Mouse (Mus musculus): ENCODE results near the gene Irf3. TPM values are rescaled to one million over a fixed set of nuclear protein-coding genes. Genes with fewer than 3 reads are reported as not detected.

Irf3 gene
- polyA plus RNA-seq, 2 experiments: 92.7 to 168 TPM

GRCm38 (mm10) chr7:44954091-44954885 lies 43.2 kb upstream of the Irf3 start:
- WGBS: 83% methylated on average over 12 of the region's 12 CpGs
- ATAC-seq (ENCODE audit: low FRiP score, low read depth) (no peak), DNase-seq (ENCODE audit: low spot score) (no peak)
- H3K9ac ChIP-seq (ENCODE audit: low read depth, low read length, severe bottlenecking): no peak overlapping the region
- no peak for TF ChIP-seq POLR2A (IDR thresholded peaks at IDR 0.05; ENCODE audit: borderline replicate concordance, extremely low read depth, insufficient read depth, insufficient read length)
- H3K27ac ChIP-seq (replicated peaks; ENCODE audit: low read depth, low read length): no peak overlapping the region
- peaks cover 4% of the 10 kb centered on the region; the same call in 1 of the 2 replicates for H3K36me3 ChIP-seq (ENCODE audit: control insufficient read depth, insufficient read depth, low read length)
- H3K9me3 ChIP-seq (ENCODE audit: control insufficient read depth, low read length): no peaks in the 10 kb centered on the region
- H3K27me3 ChIP-seq (ENCODE audit: control insufficient read depth, insufficient read depth, low read length): peaks cover 17% of the 10 kb centered on the region; the same call in 1 of the 2 replicates
- H3K4me1 ChIP-seq (ENCODE audit: control insufficient read depth, insufficient read depth, low read length): peaks cover 4% of the 10 kb centered on the region
- no peak overlapping the region for H3K4me2 ChIP-seq (replicated peaks; ENCODE audit: low read depth, low read length, severe bottlenecking)
- H3K4me3 ChIP-seq (replicated peaks; ENCODE audit: low read length): no peak overlapping the region

- H3K4me1 ChIP-seq (ENCODE audit: control insufficient read depth, insufficient read depth, low read length): peaks cover 4% of the 10 kb centered on the region
- no peak overlapping the region for H3K4me3 ChIP-seq (replicated peaks; ENCODE audit: low read length)
- no peak for ATAC-seq (ENCODE audit: low FRiP score, low read depth)
- peaks cover 12% of the 10 kb centered on the region; the same call in 1 of the 2 replicates for H3K27me3 ChIP-seq (ENCODE audit: control insufficient read depth, insufficient read depth, low read length)
- no peak for DNase-seq (ENCODE audit: low spot score)
- no peak for TF ChIP-seq POLR2A (IDR thresholded peaks at IDR 0.05; ENCODE audit: borderline replicate concordance, extremely low read depth, insufficient read depth, insufficient read length)
- WGBS: 55% methylated on average over 5 of the region's 5 CpGs
- no peak overlapping the region for H3K4me2 ChIP-seq (replicated peaks; ENCODE audit: low read depth, low read length, severe bottlenecking)
- no peaks in the 10 kb centered on the region for H3K9me3 ChIP-seq (ENCODE audit: control insufficient read depth, low read length)
- H3K9ac ChIP-seq (ENCODE audit: low read depth, low read length, severe bottlenecking): no peak overlapping the region
- H3K27ac ChIP-seq (replicated peaks; ENCODE audit: low read depth, low read length): no peak overlapping the region
- peaks cover 8% of the 10 kb centered on the region; the same call in 1 of the 2 replicates for H3K36me3 ChIP-seq (ENCODE audit: control insufficient read depth, insufficient read depth, low read length)
Observed at GRCm38 (mm10) chr7:44955628-44956027, 41.8 kb upstream of the Irf3 start.

GRCm38 (mm10) chr7:44956266-44956665 lies 41.2 kb upstream of the Irf3 start:
- WGBS: 48% methylated on average over 6 of the region's 6 CpGs
- Histone ChIP-seq H3K4me2 (replicated peaks; ENCODE audit: low read depth, low read length, severe bottlenecking) (no peak overlapping the region), H3K27ac (replicated peaks; ENCODE audit: low read depth, low read length) (no peak overlapping the region), H3K27me3 (ENCODE audit: control insufficient read depth, insufficient read depth, low read length) (peaks cover 5% of the 10 kb centered on the region; the same call in 1 of the 2 replicates), H3K9ac (ENCODE audit: low read depth, low read length, severe bottlenecking) (no peak overlapping the region), H3K36me3 (ENCODE audit: control insufficient read depth, insufficient read depth, low read length) (peaks cover 14% of the 10 kb centered on the region), H3K9me3 (ENCODE audit: control insufficient read depth, low read length) (no peaks in the 10 kb centered on the region), H3K4me1 (ENCODE audit: control insufficient read depth, insufficient read depth, low read length) (peaks cover 4% of the 10 kb centered on the region), H3K4me3 (replicated peaks; ENCODE audit: low read length) (no peak overlapping the region)
- DNase-seq (ENCODE audit: low spot score) (no peak), ATAC-seq (ENCODE audit: low FRiP score, low read depth) (no peak)
- no peak for TF ChIP-seq POLR2A (IDR thresholded peaks at IDR 0.05; ENCODE audit: borderline replicate concordance, extremely low read depth, insufficient read depth, insufficient read length)

GRCm38 (mm10) chr7:44957183-44957835 lies 40.1 kb upstream of the Irf3 start:
- no peak overlapping the region for H3K4me3 ChIP-seq (replicated peaks; ENCODE audit: low read length)
- H3K4me1 ChIP-seq (ENCODE audit: control insufficient read depth, insufficient read depth, low read length): no peaks in the 10 kb centered on the region
- 72% methylated on average over 19 of the region's 20 CpGs for WGBS
- no peak overlapping the region for H3K9ac ChIP-seq (ENCODE audit: low read depth, low read length, severe bottlenecking)
- peaks cover 23% of the 10 kb centered on the region for H3K36me3 ChIP-seq (ENCODE audit: control insufficient read depth, insufficient read depth, low read length)
- no peaks in the 10 kb centered on the region for H3K27me3 ChIP-seq (ENCODE audit: control insufficient read depth, insufficient read depth, low read length)
- DNase-seq (ENCODE audit: low spot score) (no peak), ATAC-seq (ENCODE audit: low FRiP score, low read depth) (no peak)
- TF ChIP-seq POLR2A (IDR thresholded peaks at IDR 0.05; ENCODE audit: borderline replicate concordance, extremely low read depth, insufficient read depth, insufficient read length): no peak
- no peak overlapping the region for H3K27ac ChIP-seq (replicated peaks; ENCODE audit: low read depth, low read length)
- H3K4me2 ChIP-seq (replicated peaks; ENCODE audit: low read depth, low read length, severe bottlenecking): no peak overlapping the region
- H3K9me3 ChIP-seq (ENCODE audit: control insufficient read depth, low read length): no peaks in the 10 kb centered on the region

- DNase-seq (ENCODE audit: low spot score) (peak; percentile 40), ATAC-seq (ENCODE audit: low FRiP score, low read depth) (no peak)
- H3K27me3 ChIP-seq (ENCODE audit: control insufficient read depth, insufficient read depth, low read length): no peaks in the 10 kb centered on the region
- no peak overlapping the region for H3K27ac ChIP-seq (replicated peaks; ENCODE audit: low read depth, low read length)
- WGBS: 53% methylated on average over 7 of the region's 7 CpGs
- H3K4me1 ChIP-seq (ENCODE audit: control insufficient read depth, insufficient read depth, low read length): no peaks in the 10 kb centered on the region
- peaks cover 32% of the 10 kb centered on the region for H3K36me3 ChIP-seq (ENCODE audit: control insufficient read depth, insufficient read depth, low read length)
- H3K4me2 ChIP-seq (replicated peaks; ENCODE audit: low read depth, low read length, severe bottlenecking): no peak overlapping the region
- no peaks in the 10 kb centered on the region for H3K9me3 ChIP-seq (ENCODE audit: control insufficient read depth, low read length)
- H3K9ac ChIP-seq (ENCODE audit: low read depth, low read length, severe bottlenecking): no peak overlapping the region
- TF ChIP-seq POLR2A (IDR thresholded peaks at IDR 0.05; ENCODE audit: borderline replicate concordance, extremely low read depth, insufficient read depth, insufficient read length): no peak
- H3K4me3 ChIP-seq (replicated peaks; ENCODE audit: low read length): no peak overlapping the region
Observed at GRCm38 (mm10) chr7:44958208-44958607, 39.2 kb upstream of the Irf3 start.

Data from limb, embryonic 14.5 days (tissue).